Mouse (Mus musculus) adrenal gland, postnatal 10 days (tissue): ENCODE data around the gene Troap. TPM values are rescaled to one million over a fixed set of nuclear protein-coding genes. Genes with fewer than 3 reads are reported as not detected.

Experiments
- DNase-seq: peaks from one replicate; pipeline ENCODE4 v3.0.0; 2021; ENCODE audit warnings: mixed read lengths
- microRNA-seq: library from miRNA; unstranded; fragments of <30 nt; microRNA quantifications from one replicate; pipeline ENCODE4 v1.2.0, GENCODE M21; 2021
- total RNA-seq, 2 experiments: library from RNA; stranded (reverse); gene quantifications; 2 replicates each; pipeline ENCODE4 v1.2.3; 2021

Gene Troap
- total RNA-seq, 2 experiments from 2014 or later, result 8.2 to 9.8 TPM

DNA sequence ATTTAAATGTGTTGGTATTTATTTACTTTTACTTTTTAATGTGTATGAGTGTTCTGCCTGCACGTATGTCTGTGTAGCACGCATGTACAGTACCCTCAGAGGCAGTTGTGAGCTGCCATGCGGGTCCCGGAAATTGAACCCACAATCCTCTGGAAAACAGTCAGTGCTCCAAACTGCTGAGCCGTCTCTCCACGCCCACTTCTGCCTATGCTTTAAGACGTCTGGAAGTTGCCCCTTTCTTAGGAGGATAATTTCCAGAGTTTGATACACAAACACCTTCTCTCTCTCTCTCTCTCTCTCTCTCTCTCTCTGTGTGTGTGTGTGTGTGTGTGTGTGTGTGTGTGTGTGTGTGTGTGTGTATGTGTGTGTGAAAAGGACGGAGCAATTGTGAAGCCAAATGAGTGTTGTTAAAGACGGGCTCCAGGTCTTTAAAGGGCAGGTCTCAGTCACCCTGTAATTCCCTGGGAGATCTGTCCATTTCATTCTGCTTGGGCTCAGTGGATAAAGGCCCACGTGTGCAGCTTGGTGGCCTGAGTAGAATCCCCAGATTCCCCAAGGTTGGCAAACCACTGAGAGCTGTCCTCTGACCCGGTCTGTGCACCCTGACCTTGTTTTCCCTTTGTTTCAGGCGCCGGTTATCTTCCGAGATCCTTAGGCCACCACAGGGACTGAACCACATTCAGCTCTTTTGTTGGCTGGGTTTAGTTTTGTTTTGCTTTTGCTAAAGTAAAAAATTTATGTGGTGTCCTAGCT, 40.1 kb downstream of the Troap start:
- no peak for DNase-seq

DNA sequence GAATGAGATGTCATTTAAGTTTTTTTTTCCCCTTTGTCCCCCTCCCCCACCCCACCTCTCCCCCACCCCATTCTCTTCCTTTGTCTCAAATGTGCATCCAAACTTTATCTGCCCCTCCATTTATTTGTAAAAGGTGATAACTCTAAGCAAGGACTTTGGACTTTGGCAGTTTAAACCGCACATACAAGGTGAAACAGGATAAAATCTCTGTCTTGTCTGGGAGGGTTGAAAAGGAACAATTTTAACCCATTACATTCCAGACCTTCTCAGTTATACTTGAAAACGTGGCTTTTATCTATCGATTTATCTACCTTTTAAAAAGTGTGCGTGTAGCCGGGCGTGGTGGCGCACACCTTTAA, 40.7 kb downstream of the Troap start:
- DNase-seq, result no peak

DNA sequence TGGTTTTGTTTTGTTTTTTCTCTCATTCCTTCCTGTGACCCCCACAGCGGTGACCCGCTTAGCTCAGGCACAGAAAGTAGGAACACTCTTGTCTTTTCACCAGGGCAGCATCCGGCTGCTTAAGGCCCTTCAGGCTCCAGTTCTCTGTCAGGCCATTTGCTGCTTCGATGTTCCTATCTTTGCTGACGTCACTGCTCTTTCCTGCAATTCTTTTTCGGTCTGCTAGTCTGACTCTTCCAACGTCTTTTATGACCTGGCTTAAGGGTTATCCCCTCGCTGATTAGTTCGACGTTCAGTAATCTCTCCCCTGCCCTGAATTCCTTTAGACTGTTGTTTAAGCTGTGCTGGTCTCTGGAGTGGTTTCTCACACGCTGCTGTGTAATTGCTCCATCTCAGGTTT, 42.2 kb downstream of the Troap start:
- DNase-seq, result no peak

DNA sequence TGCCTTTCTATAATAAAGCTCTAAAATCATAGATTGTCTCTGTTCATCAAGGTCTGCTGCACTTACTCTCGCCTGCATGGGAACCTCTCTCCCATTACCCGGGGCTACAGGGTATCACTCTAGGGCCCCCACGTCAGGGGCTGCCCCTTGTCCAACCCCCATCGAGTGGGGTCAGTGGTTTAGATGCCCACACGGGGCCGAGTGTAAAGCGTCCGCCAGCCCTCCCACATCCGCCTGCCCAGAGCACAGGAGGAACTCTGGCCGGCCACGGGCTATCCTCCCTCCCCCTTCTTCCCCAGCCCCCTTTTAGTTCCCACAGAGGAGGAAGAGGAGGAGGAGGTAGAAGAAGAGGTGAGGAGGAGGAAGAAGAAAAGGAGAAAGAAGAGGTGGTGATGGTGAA, 46.4 kb downstream of the Troap start:
- DNase-seq, result no peak

DNA sequence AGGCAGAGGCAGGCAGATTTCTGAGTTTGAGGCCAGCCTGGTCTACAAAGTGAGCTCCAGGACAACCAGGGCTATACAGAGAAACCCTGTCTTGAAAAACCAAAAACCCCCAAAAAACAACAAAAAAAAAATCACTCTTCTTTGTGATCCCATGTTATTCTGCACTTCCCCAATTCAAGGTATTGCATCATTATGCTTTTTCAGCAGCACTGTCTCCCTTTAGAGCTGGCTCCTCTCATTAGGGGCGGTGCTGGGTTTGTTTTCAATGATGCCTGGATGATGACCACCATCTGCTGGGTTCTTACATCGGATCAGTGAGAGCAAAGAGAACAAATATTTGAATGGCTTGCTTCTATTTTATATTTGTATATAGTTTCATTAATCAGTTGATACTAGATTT, 48.3 kb downstream of the Troap start:
- DNase-seq, result no peak

DNA sequence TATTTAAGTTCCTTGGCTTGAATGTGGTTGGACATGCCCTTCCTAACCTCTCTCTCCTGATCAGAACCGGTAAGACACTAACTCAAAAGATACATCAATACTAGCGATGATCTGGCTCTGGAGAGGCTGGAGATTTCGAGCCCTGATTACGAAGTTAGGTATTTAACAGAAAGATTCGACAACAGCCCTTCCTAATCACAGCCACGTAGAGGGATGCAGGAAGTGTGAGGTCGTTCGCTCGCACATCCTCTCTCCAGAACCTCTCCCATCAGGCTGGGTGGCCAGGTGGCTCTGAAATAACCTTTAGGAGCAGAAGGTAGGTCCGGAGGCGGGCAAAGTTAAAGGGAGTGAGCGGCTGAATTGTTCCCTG, 51.3 kb downstream of the Troap start, which contains the start of gene Spats2:
Gene Spats2 (plus strand): TSS at position 206 of the 370 bp plus-strand sequence.
- no peak for DNase-seq

DNA sequence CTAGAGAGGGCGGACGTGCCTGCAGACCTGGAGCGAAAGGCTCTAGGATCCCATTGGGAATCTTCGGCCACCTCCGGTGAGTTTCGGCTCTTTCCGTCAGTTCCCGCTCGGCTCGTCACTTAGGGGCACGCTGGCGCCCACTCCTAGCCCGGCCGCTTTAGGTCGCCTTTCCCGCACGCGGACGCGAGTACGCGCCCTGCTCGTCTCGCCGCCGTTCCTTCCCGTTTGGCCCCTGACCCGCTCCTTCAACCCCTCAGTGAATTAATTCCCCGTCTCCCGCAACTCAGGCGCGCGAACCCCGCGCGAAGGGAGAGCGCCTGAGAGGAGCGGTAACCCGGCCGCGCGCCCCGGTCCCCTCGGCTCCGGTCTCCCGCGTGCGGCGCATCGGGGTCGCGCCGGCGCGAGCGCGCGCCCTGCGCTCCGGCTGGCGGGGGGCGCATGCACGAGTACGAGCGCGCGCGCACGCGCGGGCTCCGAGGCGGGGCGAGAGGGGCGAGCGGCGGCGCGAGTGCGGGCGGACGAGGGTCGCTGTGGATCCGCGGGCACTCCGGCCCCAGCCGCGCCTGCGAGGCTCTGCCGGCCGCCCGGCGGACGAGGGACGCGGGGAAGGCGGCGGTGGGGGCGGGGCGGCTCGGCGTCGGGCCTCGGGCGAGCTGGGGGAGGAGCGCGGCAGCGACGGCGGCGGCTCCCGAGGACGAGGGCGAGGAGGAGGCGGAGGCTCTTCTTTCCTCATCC, 51.9 kb downstream of the Troap start:
- peak; percentile 94 for DNase-seq

DNA sequence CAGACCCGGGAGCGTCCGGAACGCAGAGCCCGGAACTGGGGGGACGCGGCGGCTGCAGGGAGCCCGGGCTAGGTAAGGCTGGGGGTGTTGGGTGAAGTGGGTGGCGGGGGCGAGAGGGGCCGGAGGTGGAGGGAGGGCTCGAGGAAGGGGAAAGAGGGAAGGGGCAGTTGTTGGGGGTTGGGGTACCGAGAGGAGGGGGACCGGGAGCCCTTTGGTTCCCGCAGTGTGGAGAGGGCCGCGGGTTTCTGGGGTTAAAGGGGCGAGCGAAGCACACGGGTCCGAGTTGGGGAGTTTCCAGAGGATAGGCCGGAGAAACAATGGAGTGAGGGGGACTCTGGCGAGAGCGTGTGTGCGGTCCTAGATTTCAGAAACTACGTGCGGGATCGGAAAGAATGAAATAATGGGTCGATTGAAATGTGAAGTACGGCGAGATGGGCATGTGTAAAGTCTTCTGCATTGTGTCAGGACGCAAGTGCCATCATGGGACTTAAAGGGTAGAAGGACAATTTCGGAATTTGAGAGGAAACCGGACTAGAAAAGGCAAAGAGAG, 52.5 kb downstream of the Troap start:
- no peak for DNase-seq

DNA sequence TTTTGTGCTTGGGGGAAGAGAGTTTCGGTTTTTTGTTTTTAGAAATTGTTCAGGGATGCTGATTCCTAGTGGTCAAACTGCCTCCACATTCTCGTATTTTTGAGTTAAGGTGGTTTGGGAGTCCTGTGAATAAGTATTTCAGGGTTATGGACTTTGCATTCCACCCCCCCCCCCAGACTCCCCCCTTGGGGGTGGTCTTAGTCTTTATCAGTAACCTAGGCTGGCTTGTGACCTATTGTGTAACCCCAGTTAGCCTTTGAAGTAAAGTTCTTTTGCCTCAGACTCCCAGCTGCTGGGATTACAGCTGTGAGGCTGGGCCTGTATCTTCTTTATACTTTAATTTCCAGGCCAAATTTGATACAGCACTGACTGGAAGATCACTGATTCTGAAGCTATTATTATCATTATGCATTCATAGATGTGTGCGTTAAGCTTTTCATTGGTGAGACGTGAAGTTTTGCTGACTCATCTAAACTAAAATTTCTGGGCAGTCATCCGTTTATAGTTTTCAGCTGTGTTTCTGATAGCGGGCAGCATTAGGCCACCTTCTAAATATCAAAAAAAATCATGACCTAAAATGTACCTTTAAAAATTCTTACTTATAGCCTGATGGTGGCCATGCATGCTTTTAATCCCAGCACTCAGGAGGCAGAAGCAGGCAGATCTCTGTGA, 53.6 kb downstream of the Troap start:
- DNase-seq, result no peak

DNA sequence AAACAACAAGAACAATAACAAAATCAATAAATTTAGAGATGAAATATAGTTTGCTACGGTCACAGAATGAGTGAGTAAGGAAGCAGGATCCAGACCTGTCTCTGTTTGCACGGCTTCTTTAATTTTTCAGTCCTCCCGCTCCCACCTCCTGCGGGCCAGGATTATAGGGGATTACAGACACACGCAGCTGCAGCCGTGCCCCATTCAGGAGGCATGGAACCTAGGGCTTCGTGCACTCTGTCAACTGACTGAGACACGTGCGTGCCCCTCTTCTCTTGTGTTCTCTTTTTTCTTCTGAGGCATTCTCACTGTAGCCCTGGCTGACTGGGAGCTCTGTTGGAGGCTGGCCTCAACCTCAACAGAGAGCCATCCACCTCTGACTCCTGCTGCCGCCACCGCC, 55.1 kb downstream of the Troap start:
- DNase-seq, result no peak

DNA sequence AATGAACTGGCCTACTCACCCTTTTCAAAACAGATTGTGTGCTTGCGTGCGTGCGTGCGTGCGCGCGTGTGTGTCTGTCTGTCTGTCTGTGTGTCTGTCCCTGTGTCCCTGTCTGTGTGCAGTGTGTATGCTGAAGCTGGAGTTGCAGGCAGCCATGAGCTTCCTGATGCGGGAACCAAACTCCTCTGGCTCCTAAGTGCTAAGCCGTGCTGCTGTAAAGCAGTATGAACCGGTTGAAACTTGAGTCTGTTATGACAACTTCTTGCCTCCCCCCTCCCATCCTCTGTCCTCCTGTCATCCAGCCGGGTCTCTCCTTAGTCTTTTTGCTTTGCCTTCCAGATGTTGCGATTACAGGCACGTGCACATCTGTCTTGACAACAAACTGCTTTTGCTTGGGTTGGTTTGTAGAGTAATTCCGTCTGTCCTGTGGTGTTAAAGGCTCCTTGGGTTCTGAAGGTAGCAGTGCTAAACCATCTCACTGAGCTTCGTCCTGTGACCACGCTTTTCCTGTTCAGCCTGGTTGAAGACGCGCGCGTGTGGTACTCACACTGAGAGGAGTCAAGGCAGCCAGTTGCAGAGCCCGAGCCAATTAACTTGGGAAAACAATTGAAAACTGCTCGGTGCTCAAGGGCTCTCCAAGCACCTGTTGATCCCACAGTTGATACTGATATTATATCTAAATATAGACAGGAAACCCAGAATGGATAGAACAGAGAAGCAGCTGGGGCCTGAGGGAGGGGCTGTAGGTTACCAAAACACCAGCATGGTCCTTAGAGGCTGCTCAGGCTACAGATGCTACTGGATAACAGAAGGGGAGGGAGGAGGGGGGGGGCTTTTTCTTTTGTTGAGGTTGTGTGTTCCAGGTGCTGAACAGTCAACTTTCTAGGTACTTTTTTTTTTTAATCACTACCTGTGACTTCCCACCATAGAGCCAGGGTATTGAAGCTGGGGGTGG, 55.9 kb downstream of the Troap start:
- DNase-seq, result no peak

Small RNAs within 50 kb of the gene (microRNA-seq; reads per million reads assigned to microRNA genes)
- gene Mir6960, result 1.4 reads per million

Other genes starting within 250 kb of the Troap start
- 10 to 100 TPM; 65.7 to 71.5 TPM for gene Prkag1, start 243.1 kb upstream of the Troap start, total RNA-seq
- 10 to 100 TPM; 47.5 to 64.2 TPM for gene Kmt2d, start 203.4 kb upstream of the Troap start, total RNA-seq
- gene Rhebl1, start 180.0 kb upstream of the Troap start, total RNA-seq, result 1 to 10 TPM; 2.6 to 4.5 TPM
- 1 to 10 TPM; 2.6 to 3.2 TPM for gene Dhh, start 176.0 kb upstream of the Troap start, total RNA-seq
- 10 to 100 TPM; 17.7 to 27.7 TPM for gene Lmbr1l, start 156.3 kb upstream of the Troap start, total RNA-seq
- 100 to 1,000 TPM; 329 to 414 TPM for gene Tuba1b, start 140.0 kb upstream of the Troap start, total RNA-seq
- not detected for gene Gm49450, start 121.0 kb upstream of the Troap start, total RNA-seq
- gene Tuba1a, start 120.9 kb upstream of the Troap start, total RNA-seq, result 100 to 1,000 TPM; 202 to 313 TPM
- 100 to 1,000 TPM; 144 to 176 TPM for gene Tuba1c, start 44.7 kb upstream of the Troap start, total RNA-seq
- gene Prph, start 19.4 kb upstream of the Troap start, total RNA-seq, result 10 to 100 TPM; 24.0 to 59.0 TPM
- under 1 TPM in 1 of 2 experiments, not detected in 1; 0.18 TPM for gene C1ql4, start 13.2 kb downstream of the Troap start, total RNA-seq
- 10 to 100 TPM; 15.0 to 21.8 TPM for gene Dnajc22, start 18.6 kb downstream of the Troap start, total RNA-seq
- 10 to 100 TPM; 19.2 to 21.5 TPM for gene Spats2, start 51.3 kb downstream of the Troap start, total RNA-seq
- gene Kcnh3, start 150.3 kb downstream of the Troap start, total RNA-seq, result 1 to 10 TPM; 1.6 to 1.8 TPM
- gene Mcrs1, start 177.4 kb downstream of the Troap start, total RNA-seq, result 10 to 100 TPM; 40.5 to 59.5 TPM
- gene Prpf40b, start 220.5 kb downstream of the Troap start, total RNA-seq, result 10 to 100 TPM; 40.4 to 57.2 TPM
- 1 to 10 TPM; 1.5 to 1.9 TPM for gene Fam186b, start 221.3 kb downstream of the Troap start, total RNA-seq